Mouse (Mus musculus): ENCODE results near the gene Mycbp2. TPM values are rescaled to one million over a fixed set of nuclear protein-coding genes. Genes with fewer than 3 reads are reported as not detected.
A peak's percentile ranks its signal among the peaks of the same experiment; 100 is the strongest.

The Mycbp2 gene
- 5.7 and 8.2 TPM in 2 replicates for polyA plus RNA-seq (2012; rRNA removed)
- polyA plus RNA-seq (2014; fragmentation: Nextera tagmentation; extraction: Ambion mirVana), result 7.0 and 7.6 TPM in 2 replicates

GRCm38 (mm10) chr14:103346729-103347505 lies at the start of gene Mycbp2:
Gene Mycbp2, minus strand, starts transcription at chr14:103346814.
- Histone ChIP-seq H3K9me3 (ENCODE audit: control insufficient read depth, low read length) (no peaks in the 10 kb centered on the region), H3K4me2 (ENCODE audit: low read depth) (peak within 1 kb of the TSS; percentile 94), H3K27ac (peak within 1 kb of the TSS; percentile 58), H3K36me3 (replicated peaks; ENCODE audit: control insufficient read depth, insufficient read depth, low read depth) (no peaks in the 10 kb centered on the region), H3K4me3 (ENCODE audit: insufficient read depth in 1 of 2, low read depth in 2 of 2, low read length in 2 of 2) (peak within 1 kb of the TSS; percentile 69 to 92), H3K4me1 (replicated peaks; ENCODE audit: control insufficient read depth in 2 of 2, insufficient read depth in 2 of 2, low read length in 1 of 2) (peaks cover 23 to 30% of the 10 kb centered on the region in 2 experiments), H3K27me3 (ENCODE audit: control insufficient read depth, insufficient read depth, low read length) (no peaks in the 10 kb centered on the region), H3K9ac (replicated peaks) (peak within 1 kb of the TSS; percentile 73)
- TF ChIP-seq EP300 (IDR thresholded peaks at IDR 0.05; ENCODE audit: low read depth), result peak; percentile 6; the same call in 1 of the 2 replicates
- TF ChIP-seq CTCF (IDR thresholded peaks at IDR 0.05; ENCODE audit: low read depth), result no peak
- DNase-seq (ENCODE audit: low read depth in 3 of 3, low spot score in 3 of 3), result peak; percentile 93 to 94 (median 93)
- peak; percentile 94 for ATAC-seq (ENCODE audit: insufficient read depth)
- WGBS (ENCODE audit: insufficient replicate concordance), result 1% methylated on average over 33 of the region's 41 CpGs

GRCm38 (mm10) chr14:103392391-103392790 lies 45.8 kb upstream of the Mycbp2 start:
- ATAC-seq (ENCODE audit: insufficient read depth) (no peak), DNase-seq (ENCODE audit: low read depth in 3 of 3, low spot score in 3 of 3) (no peak)
- Histone ChIP-seq H3K9me3 (ENCODE audit: control insufficient read depth, low read length) (no peaks in the 10 kb centered on the region), H3K27me3 (ENCODE audit: control insufficient read depth, insufficient read depth, low read length) (no peaks in the 10 kb centered on the region), H3K4me3 (ENCODE audit: insufficient read depth in 1 of 2, low read depth in 2 of 2, low read length in 2 of 2) (no peak overlapping the region), H3K4me2 (ENCODE audit: low read depth) (no peak overlapping the region), H3K4me1 (replicated peaks; ENCODE audit: control insufficient read depth in 2 of 2, insufficient read depth in 2 of 2, low read length in 1 of 2) (no peaks in the 10 kb centered on the region), H3K27ac (no peak overlapping the region), H3K9ac (replicated peaks) (no peak overlapping the region), H3K36me3 (replicated peaks; ENCODE audit: control insufficient read depth, insufficient read depth, low read depth) (no peaks in the 10 kb centered on the region)
- whole genome bisulfite sequencing (ENCODE audit: insufficient replicate concordance), result 16% methylated on average over 7 of the region's 7 CpGs
- TF ChIP-seq EP300 (IDR thresholded peaks at IDR 0.05; ENCODE audit: low read depth), result no peak
- TF ChIP-seq CTCF (IDR thresholded peaks at IDR 0.05; ENCODE audit: low read depth), result no peak

- Histone ChIP-seq H3K4me2 (ENCODE audit: low read depth) (no peak overlapping the region), H3K27ac (no peak overlapping the region), H3K4me3 (ENCODE audit: insufficient read depth in 1 of 2, low read depth in 2 of 2, low read length in 2 of 2) (no peak overlapping the region), H3K9ac (replicated peaks) (no peak overlapping the region), H3K9me3 (ENCODE audit: control insufficient read depth, low read length) (no peaks in the 10 kb centered on the region), H3K4me1 (replicated peaks; ENCODE audit: control insufficient read depth in 2 of 2, insufficient read depth in 2 of 2, low read length in 1 of 2) (no peaks in the 10 kb centered on the region), H3K36me3 (replicated peaks; ENCODE audit: control insufficient read depth, insufficient read depth, low read depth) (no peaks in the 10 kb centered on the region), H3K27me3 (ENCODE audit: control insufficient read depth, insufficient read depth, low read length) (no peaks in the 10 kb centered on the region)
- no peak for TF ChIP-seq EP300 (IDR thresholded peaks at IDR 0.05; ENCODE audit: low read depth)
- no peak for TF ChIP-seq CTCF (IDR thresholded peaks at IDR 0.05; ENCODE audit: low read depth)
- DNase-seq (ENCODE audit: low read depth in 3 of 3, low spot score in 3 of 3) (no peak), ATAC-seq (ENCODE audit: insufficient read depth) (no peak)
- WGBS (ENCODE audit: insufficient replicate concordance), result 68% methylated on average over 4 of the region's 4 CpGs
Observed at GRCm38 (mm10) chr14:103387431-103387830, 40.8 kb upstream of the Mycbp2 start.

- H3K36me3 ChIP-seq (replicated peaks; ENCODE audit: control insufficient read depth, insufficient read depth, low read depth), result no peaks in the 10 kb centered on the region
- ATAC-seq (ENCODE audit: insufficient read depth) (no peak), DNase-seq (ENCODE audit: low read depth in 3 of 3, low spot score in 3 of 3) (no peak)
- no peak for TF ChIP-seq CTCF (IDR thresholded peaks at IDR 0.05; ENCODE audit: low read depth)
- no peak for TF ChIP-seq EP300 (IDR thresholded peaks at IDR 0.05; ENCODE audit: low read depth)
- H3K9ac ChIP-seq (replicated peaks), result no peak overlapping the region
- WGBS (ENCODE audit: insufficient replicate concordance), result 53% methylated on average over 8 of the region's 8 CpGs
- no peak overlapping the region for H3K4me3 ChIP-seq (ENCODE audit: insufficient read depth in 1 of 2, low read depth in 2 of 2, low read length in 2 of 2)
- H3K27me3 ChIP-seq (ENCODE audit: control insufficient read depth, insufficient read depth, low read length), result no peaks in the 10 kb centered on the region
- H3K9me3 ChIP-seq (ENCODE audit: control insufficient read depth, low read length), result no peaks in the 10 kb centered on the region
- no peak overlapping the region for H3K27ac ChIP-seq
- H3K4me2 ChIP-seq (ENCODE audit: low read depth), result no peak overlapping the region
- no peaks in the 10 kb centered on the region for H3K4me1 ChIP-seq (replicated peaks; ENCODE audit: control insufficient read depth in 2 of 2, insufficient read depth in 2 of 2, low read length in 1 of 2)
Observed at GRCm38 (mm10) chr14:103386871-103387270, 40.3 kb upstream of the Mycbp2 start.

- H3K27ac ChIP-seq, result no peak overlapping the region
- no peaks in the 10 kb centered on the region for H3K36me3 ChIP-seq (replicated peaks; ENCODE audit: control insufficient read depth, insufficient read depth, low read depth)
- H3K9ac ChIP-seq (replicated peaks), result no peak overlapping the region
- no peak overlapping the region for H3K4me3 ChIP-seq (ENCODE audit: insufficient read depth in 1 of 2, low read depth in 2 of 2, low read length in 2 of 2)
- 66% methylated on average over 13 of the region's 13 CpGs for WGBS (ENCODE audit: insufficient replicate concordance)
- TF ChIP-seq CTCF (IDR thresholded peaks at IDR 0.05; ENCODE audit: low read depth) (no peak), EP300 (IDR thresholded peaks at IDR 0.05; ENCODE audit: low read depth) (no peak)
- H3K27me3 ChIP-seq (ENCODE audit: control insufficient read depth, insufficient read depth, low read length), result no peaks in the 10 kb centered on the region
- H3K4me2 ChIP-seq (ENCODE audit: low read depth), result no peak overlapping the region
- no peak for ATAC-seq (ENCODE audit: insufficient read depth)
- no peak for DNase-seq (ENCODE audit: low read depth in 3 of 3, low spot score in 3 of 3)
- no peaks in the 10 kb centered on the region for H3K9me3 ChIP-seq (ENCODE audit: control insufficient read depth, low read length)
- H3K4me1 ChIP-seq (replicated peaks; ENCODE audit: control insufficient read depth in 2 of 2, insufficient read depth in 2 of 2, low read length in 1 of 2), result no peaks in the 10 kb centered on the region
Observed at GRCm38 (mm10) chr14:103385084-103385610, 38.5 kb upstream of the Mycbp2 start.
